Mouse (Mus musculus) forebrain, embryonic 14.5 days (tissue): ENCODE data around the gene Tmem212. TPM values are rescaled to one million over a fixed set of nuclear protein-coding genes. Genes with fewer than 3 reads are reported as not detected.
"Not testable (repeated sequence)": the region's sequence is repeated elsewhere in the genome, so short reads cannot be mapped to it uniquely, and the experiment has no call there.

Experiments
- ATAC-seq: fragments of 200-750 bp; cut with Nextera tagmentation; 2 replicates; pipeline ENCODE4 v1.8.0; 2017; ENCODE audit warnings: mild to moderate bottlenecking, moderate library complexity
- DNase-seq: peaks from one replicate; pipeline ENCODE4 v3.0.0-alpha.2; 2015; ENCODE audit warnings: low spot score
- H3K27ac ChIP-seq: fragments of 300-500 bp; sonication (generic); 2 replicates; pipeline ENCODE4 v1.5.1; 2014; ENCODE audit warnings: low read depth, mild to moderate bottlenecking, control low read depth, low read length, moderate library complexity
- H3K27me3 ChIP-seq: fragments of 300-500 bp; sonication (generic); replicated peaks from 2 replicates; pipeline ENCODE4 v1.6.1; 2014; ENCODE audit warnings: low read length, control low read depth, mixed read lengths; ENCODE audit not compliant: control insufficient read depth, insufficient read depth
- H3K36me3 ChIP-seq: fragments of 300-500 bp; sonication (generic); 2 replicates; pipeline ENCODE4 v1.6.1; 2014; ENCODE audit warnings: low read length, control low read depth; ENCODE audit not compliant: control insufficient read depth, insufficient read depth
- H3K4me1 ChIP-seq: fragments of 300-500 bp; sonication (generic); 2 replicates; pipeline ENCODE4 v1.6.1; 2014; ENCODE audit warnings: antibody characterized with exemption, low read length, control low read depth; ENCODE audit not compliant: control insufficient read depth, insufficient read depth
- H3K4me2 ChIP-seq: fragments of 300-500 bp; sonication (generic); 2 replicates; pipeline ENCODE4 v1.6.1; 2014; ENCODE audit warnings: mild to moderate bottlenecking, control low read depth, low read length
- H3K4me3 ChIP-seq: fragments of 300-500 bp; sonication (generic); 2 replicates; pipeline ENCODE4 v1.5.1; 2014; ENCODE audit warnings: low read depth, low read length, control low read depth
- H3K9ac ChIP-seq: fragments of 300-500 bp; sonication (generic); 2 replicates; pipeline ENCODE4 v1.6.1; 2014; ENCODE audit warnings: mild to moderate bottlenecking, low read length, control low read depth, moderate library complexity
- H3K9me3 ChIP-seq: fragments of 300-500 bp; sonication (generic); replicated peaks from 2 replicates; pipeline ENCODE4 v1.6.1; 2016; ENCODE audit warnings: low read length, control low read depth, mixed read lengths; ENCODE audit not compliant: control insufficient read depth
- WGBS: fragments of 180-500 bp; shearing (Covaris S2); extraction: QIAGEN DNeasy Blood & Tissue Kit; methylation state at CpG from one replicate; pipeline ENCODE4 v1.1.7; 2014; 5-methylcytosine and 5-hydroxymethylcytosine counted together
- polyA plus RNA-seq: library from polyadenylated mRNA; unstranded; fragments of >200 nt; fragmentation: Nextera tagmentation; extraction: Ambion mirVana; gene quantifications from 2 replicates; pipeline ENCODE4 v1.2.1, GENCODE M21; 2014

Tmem212 gene
- polyA plus RNA-seq, result not detected in 2 replicates

GRCm38 (mm10) chr3:27896318-27896892 lies at the start of gene Tmem212:
TSS of gene Tmem212 (minus strand) at chr3:27896368.
- Histone ChIP-seq H3K4me3 (no peak within 1 kb of the TSS), H3K9ac (no peak within 1 kb of the TSS), H3K4me1 (no peaks in the 10 kb centered on the region), H3K9me3 (no peaks in the 10 kb centered on the region), H3K27ac (no peak within 1 kb of the TSS), H3K36me3 (no peaks in the 10 kb centered on the region), H3K4me2 (no peak within 1 kb of the TSS), H3K27me3 (no peaks in the 10 kb centered on the region)
- ATAC-seq (no peak), DNase-seq (no peak)
- WGBS, result 51% methylated on average over 8 of the region's 8 CpGs

DNA sequence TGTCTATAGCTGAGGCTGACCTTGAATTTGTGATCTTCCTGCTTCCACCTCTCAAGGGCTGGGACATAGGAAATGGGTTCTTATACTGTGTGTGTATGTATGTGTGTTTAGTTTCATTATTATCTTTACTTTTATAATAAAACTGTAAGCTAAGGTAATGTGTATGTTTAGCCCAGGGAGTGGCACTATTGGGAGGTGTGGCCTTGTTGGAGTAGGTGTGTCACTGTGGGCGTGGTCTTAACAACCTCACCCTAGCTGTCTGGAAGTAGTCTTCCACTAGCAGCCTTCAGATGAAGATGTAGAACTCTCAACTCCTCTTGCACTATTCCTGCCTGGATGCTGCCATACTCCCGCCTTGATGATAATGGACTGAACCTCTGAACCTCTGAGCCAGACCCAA lies 49.2 kb upstream of the Tmem212 start:
- not testable (repeated sequence) for DNase-seq, H3K4me2 ChIP-seq, H3K4me1 ChIP-seq, H3K4me3 ChIP-seq, H3K27me3 ChIP-seq, H3K9ac ChIP-seq, H3K27ac ChIP-seq, ATAC-seq, H3K9me3 ChIP-seq, H3K36me3 ChIP-seq
- WGBS, result 86% methylated on average over 2 of the region's 2 CpGs

DNA sequence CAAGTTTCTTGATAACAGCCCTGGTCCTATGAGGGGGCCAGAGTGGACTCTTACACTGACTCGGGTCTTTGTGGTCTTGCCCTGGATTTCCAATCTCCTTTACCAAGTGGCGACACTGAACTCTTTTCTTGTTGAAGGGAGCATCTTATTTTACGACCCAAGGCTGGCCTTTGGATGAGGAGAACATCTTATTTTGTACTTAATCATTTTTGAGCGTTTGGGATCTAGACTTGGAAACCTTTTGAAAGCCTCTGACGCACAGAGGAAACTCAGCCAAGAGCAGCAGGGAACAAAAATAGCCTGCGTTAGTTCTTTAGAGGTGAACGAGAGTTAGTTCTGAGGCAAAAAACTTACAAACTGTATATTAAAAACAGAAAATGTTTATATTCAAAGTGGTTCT lies 46.8 kb upstream of the Tmem212 start:
- no peak overlapping the region for H3K4me3 ChIP-seq
- no peaks in the 10 kb centered on the region for H3K9me3 ChIP-seq
- H3K4me1 ChIP-seq, result peaks cover 6% of the 10 kb centered on the region
- peaks cover 4% of the 10 kb centered on the region; the same call in 1 of the 2 replicates for H3K27me3 ChIP-seq
- DNase-seq (no peak), ATAC-seq (no peak)
- H3K27ac ChIP-seq, result no peak overlapping the region
- H3K36me3 ChIP-seq, result no peaks in the 10 kb centered on the region
- H3K9ac ChIP-seq, result no peak overlapping the region
- H3K4me2 ChIP-seq, result no peak overlapping the region
- 90% methylated on average over 7 of the region's 7 CpGs for WGBS

GRCm38 (mm10) chr3:27941634-27942033 lies 45.5 kb upstream of the Tmem212 start:
- H3K27me3 ChIP-seq, result peaks cover 5% of the 10 kb centered on the region; the same call in 1 of the 2 replicates
- 87% methylated on average over 3 of the region's 3 CpGs for WGBS
- ATAC-seq, result no peak

GRCm38 (mm10) chr3:27938381-27939323 lies 42.5 kb upstream of the Tmem212 start, which contains the start of gene Pld1:
TSS of gene Pld1 (plus strand) at chr3:27938695.
- WGBS, result under 1% methylated on average over 66 of the region's 68 CpGs
- H3K4me3 ChIP-seq, result peak within 1 kb of the TSS; percentile 48
- ATAC-seq (peak; percentile 79), DNase-seq (peak; percentile 49)
- peak within 1 kb of the TSS; percentile 99 for H3K4me2 ChIP-seq
- no peaks in the 10 kb centered on the region for H3K9me3 ChIP-seq
- peak within 1 kb of the TSS; percentile 59 for H3K9ac ChIP-seq
- peaks cover 6% of the 10 kb centered on the region for H3K4me1 ChIP-seq
- no peaks in the 10 kb centered on the region for H3K36me3 ChIP-seq
- H3K27me3 ChIP-seq, result peaks cover 5% of the 10 kb centered on the region; the same call in 1 of the 2 replicates
- no peak within 1 kb of the TSS for H3K27ac ChIP-seq

More at GRCm38 (mm10) chr3:27941634-27942033, 45.5 kb upstream of the Tmem212 start:
- no peak overlapping the region for H3K4me3 ChIP-seq
- H3K4me2 ChIP-seq, result no peak overlapping the region
- H3K27ac ChIP-seq, result no peak overlapping the region
- H3K9me3 ChIP-seq, result no peaks in the 10 kb centered on the region
- H3K4me1 ChIP-seq, result peaks cover 6% of the 10 kb centered on the region
- H3K9ac ChIP-seq, result no peak overlapping the region
- no peaks in the 10 kb centered on the region for H3K36me3 ChIP-seq
- no peak for DNase-seq

DNA sequence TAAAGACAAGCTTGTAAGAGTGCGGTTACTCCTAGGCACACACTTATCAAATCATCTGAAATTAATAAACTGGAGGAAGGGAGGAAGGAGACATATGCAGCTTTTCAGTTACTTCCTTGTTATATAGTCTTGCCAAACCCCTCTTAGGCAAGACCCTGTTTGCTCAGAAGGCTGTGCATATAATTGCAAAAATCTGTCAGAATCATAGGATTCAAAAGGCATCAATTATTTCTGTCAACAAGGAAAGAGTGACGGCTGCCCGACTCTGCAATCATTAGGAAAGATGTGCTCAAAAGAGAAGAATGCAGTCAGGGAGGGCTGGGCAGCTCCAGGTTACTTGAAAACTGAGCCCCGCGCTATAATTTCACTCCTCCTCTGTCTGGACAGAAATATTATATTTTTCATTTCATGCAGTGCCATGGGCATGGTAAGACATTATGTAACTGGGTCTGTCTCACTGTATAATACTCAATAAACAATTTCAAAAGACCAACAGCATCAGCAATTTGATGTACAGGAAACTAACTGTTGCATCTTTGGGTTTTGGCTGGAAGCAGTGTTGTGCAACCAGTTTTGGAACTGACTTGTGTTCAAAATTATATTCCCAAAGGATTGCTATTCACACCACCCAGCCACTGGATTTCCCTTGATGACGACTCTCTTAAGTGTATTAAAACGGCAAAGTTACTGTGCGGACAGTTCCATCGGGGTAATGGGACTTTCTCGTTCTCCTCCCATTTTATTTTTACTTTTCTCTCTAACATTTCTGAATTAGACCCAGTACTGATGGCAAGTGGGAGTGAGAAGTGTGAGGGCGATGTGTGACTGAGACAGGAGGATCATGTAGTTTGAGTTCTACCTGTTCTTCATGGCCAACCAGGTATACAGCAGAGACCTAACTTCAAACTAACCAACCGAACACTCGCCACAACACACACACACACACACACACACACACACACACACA lies 41.3 kb upstream of the Tmem212 start:
- Histone ChIP-seq H3K9ac (no peak overlapping the region), H3K9me3 (no peaks in the 10 kb centered on the region), H3K4me1 (peaks cover 6% of the 10 kb centered on the region), H3K4me3 (no peak overlapping the region), H3K36me3 (no peaks in the 10 kb centered on the region), H3K27me3 (peaks cover 5% of the 10 kb centered on the region; the same call in 1 of the 2 replicates), H3K27ac (no peak overlapping the region), H3K4me2 (no peak overlapping the region)
- DNase-seq, result no peak
- 78% methylated on average over 13 of the region's 13 CpGs for WGBS
- ATAC-seq, result no peak

GRCm38 (mm10) chr3:27936731-27937130 lies 40.6 kb upstream of the Tmem212 start:
- ATAC-seq (no peak), DNase-seq (no peak)
- Histone ChIP-seq H3K9me3 (no peaks in the 10 kb centered on the region), H3K9ac (no peak overlapping the region), H3K27ac (no peak overlapping the region), H3K27me3 (peaks cover 5% of the 10 kb centered on the region; the same call in 1 of the 2 replicates), H3K4me1 (peaks cover 6% of the 10 kb centered on the region), H3K4me2 (no peak overlapping the region), H3K4me3 (no peak overlapping the region), H3K36me3 (no peaks in the 10 kb centered on the region)
- 79% methylated on average over 5 of the region's 5 CpGs for WGBS

- Histone ChIP-seq H3K36me3 (no peaks in the 10 kb centered on the region), H3K27me3 (peaks cover 5% of the 10 kb centered on the region; the same call in 1 of the 2 replicates), H3K9ac (no peak overlapping the region), H3K27ac (no peak overlapping the region), H3K9me3 (no peaks in the 10 kb centered on the region), H3K4me3 (no peak overlapping the region), H3K4me1 (peaks cover 6% of the 10 kb centered on the region), H3K4me2 (no peak overlapping the region)
- DNase-seq (no peak), ATAC-seq (no peak)
- WGBS, result 49% methylated on average over 3 of the region's 3 CpGs
Measured at GRCm38 (mm10) chr3:27935644-27936043, 39.5 kb upstream of the Tmem212 start.
